Mouse (Mus musculus) stomach, postnatal 0 days (tissue): ENCODE data around the gene St3gal3.

Experiments
- CTCF ChIP-seq: IDR thresholded peaks from 2 replicates; pipeline ENCODE4 v1.5.1; 2016; ENCODE audit warnings: antibody characterized with exemption, low read depth, mild to moderate bottlenecking, moderate library complexity
- EP300 ChIP-seq: optimal IDR thresholded peaks from 2 replicates; pipeline ENCODE3; 2016; ENCODE audit warnings: antibody characterized with exemption

DNA sequence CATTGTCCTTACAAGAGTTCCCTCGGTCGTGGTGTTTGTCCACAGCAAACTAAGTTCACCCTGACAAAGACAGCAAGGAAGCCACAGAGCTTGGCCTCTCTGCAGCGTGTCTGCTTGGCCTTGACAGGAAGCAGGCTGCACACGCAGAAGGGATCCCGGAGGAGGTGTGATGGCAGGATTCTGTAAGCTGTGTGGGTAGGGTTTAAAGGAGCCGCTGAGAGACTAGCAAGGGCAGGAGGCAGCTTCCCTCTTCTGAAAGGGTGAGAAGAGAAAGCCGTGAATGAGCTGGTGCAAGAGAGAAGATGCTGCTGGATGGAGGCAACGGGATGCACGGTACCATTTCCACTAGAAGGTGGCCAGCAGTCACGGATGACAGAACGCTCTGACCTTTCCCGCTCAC lies 22.1 kb downstream of the St3gal3 start:
- TF ChIP-seq CTCF = no peak
- TF ChIP-seq EP300 = no peak
